ENCODE assay signal across 8 mouse cellular contexts in the genomic region with DNA sequence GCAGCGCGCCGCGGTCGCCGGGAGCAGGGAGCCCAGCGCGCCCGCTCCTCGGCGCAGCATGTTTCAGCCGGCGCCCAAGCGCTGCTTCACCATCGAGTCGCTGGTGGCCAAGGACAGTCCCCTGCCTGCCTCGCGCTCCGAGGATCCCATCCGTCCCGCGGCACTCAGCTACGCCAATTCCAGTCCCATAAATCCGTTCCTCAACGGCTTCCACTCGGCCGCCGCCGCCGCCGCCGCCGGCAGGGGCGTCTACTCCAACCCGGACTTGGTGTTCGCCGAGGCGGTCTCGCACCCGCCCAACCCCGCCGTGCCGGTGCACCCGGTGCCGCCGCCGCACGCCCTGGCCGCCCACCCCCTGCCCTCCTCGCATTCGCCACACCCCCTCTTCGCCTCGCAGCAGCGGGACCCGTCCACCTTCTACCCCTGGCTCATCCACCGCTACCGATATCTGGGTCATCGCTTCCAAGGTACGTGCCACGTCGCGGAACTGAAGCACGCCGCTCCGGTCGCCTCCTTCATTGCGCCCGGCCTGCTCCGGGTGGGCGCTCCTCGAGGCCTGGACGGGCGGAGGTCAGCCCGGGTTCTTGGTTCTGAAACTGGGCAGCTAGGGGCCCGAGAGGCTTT. TPM values are rescaled to one million over a fixed set of nuclear protein-coding genes. Genes with fewer than 3 reads are reported as not detected.
DNase-seq lines count a peak whose midpoint lies in the region; ATAC-seq and TF ChIP-seq lines count a peak whose summit lies in the region.

No protein-coding gene starts in this region.

- no peak overlapping the region for H3K27ac ChIP-seq in heart, embryonic 12.5 days (ENCODE audit: poor library complexity, severe bottlenecking)
- H3K27ac ChIP-seq in ES-E14 (ENCODE audit: insufficient read depth, low read depth, low read length, poor library complexity, severe bottlenecking) = no peak overlapping the region
- H3K27ac ChIP-seq in embryonic facial prominence, embryonic 10.5 days (replicated peaks) = peak overlapping the region; percentile 89
- no peak overlapping the region for H3K27ac ChIP-seq in hindbrain, embryonic 16.5 days (ENCODE audit: low read depth, low read length)
- H3K27ac ChIP-seq in liver, postnatal 0 days (ENCODE audit: low read depth) = no peak overlapping the region

- no peaks in the 10 kb centered on the region for H3K36me3 ChIP-seq in heart, embryonic 12.5 days
- H3K36me3 ChIP-seq in ES-E14 (ENCODE audit: control insufficient read depth, insufficient read depth, low read length, poor library complexity, severe bottlenecking) = no peaks in the 10 kb centered on the region
- no peaks in the 10 kb centered on the region for H3K36me3 ChIP-seq in embryonic facial prominence, embryonic 10.5 days (replicated peaks)
- no peaks in the 10 kb centered on the region for H3K36me3 ChIP-seq in hindbrain, embryonic 16.5 days (ENCODE audit: control insufficient read depth, insufficient read depth, low read length)
- H3K36me3 ChIP-seq in liver, postnatal 0 days (replicated peaks; ENCODE audit: insufficient read depth, low read length) = no peaks in the 10 kb centered on the region

- peak overlapping the region; percentile 69 for H3K4me2 ChIP-seq in heart, embryonic 12.5 days
- peak overlapping the region; percentile 42 for H3K4me2 ChIP-seq in hindbrain, embryonic 16.5 days (ENCODE audit: low read length)
- peak overlapping the region; percentile 50 for H3K4me2 ChIP-seq in liver, postnatal 0 days (ENCODE audit: low read depth, low read length)

- peaks cover 88% of the 10 kb centered on the region for H3K27me3 ChIP-seq in heart, embryonic 12.5 days (replicated peaks)
- H3K27me3 ChIP-seq in embryonic facial prominence, embryonic 10.5 days (replicated peaks; ENCODE audit: low read depth, poor library complexity, severe bottlenecking) = peaks cover 100% of the 10 kb centered on the region
- peaks cover 67% of the 10 kb centered on the region for H3K27me3 ChIP-seq in hindbrain, embryonic 16.5 days (replicated peaks; ENCODE audit: control insufficient read depth, insufficient read depth, low read length)
- peaks cover 100% of the 10 kb centered on the region for H3K27me3 ChIP-seq in liver, postnatal 0 days (ENCODE audit: insufficient read depth, low read length)

- in situ Hi-C loops in ES-E14 (cut with MboI; ENCODE audit: low sequenced_read_pairs in 2 of 2, unreplicated experiment in 2 of 2) = no loop called here

- peak overlapping the region; percentile 44 for H3K4me3 ChIP-seq in heart, embryonic 12.5 days
- H3K4me3 ChIP-seq in ES-E14 (ENCODE audit: insufficient read depth in 1 of 2, low read depth in 1 of 2, low read length in 2 of 2, poor library complexity in 1 of 2, severe bottlenecking in 1 of 2) = peak overlapping the region in 1 of 2 experiments; percentile 53; a peak in 2 of 4 replicates
- peak overlapping the region; percentile 68 for H3K4me3 ChIP-seq in embryonic facial prominence, embryonic 10.5 days
- peak overlapping the region; percentile 33 for H3K4me3 ChIP-seq in hindbrain, embryonic 16.5 days (ENCODE audit: low read length)
- peak overlapping the region; percentile 19; the same call in 1 of the 2 replicates for H3K4me3 ChIP-seq in liver, postnatal 0 days (ENCODE audit: low read depth, low read length)

- H3K4me1 ChIP-seq in heart, embryonic 12.5 days (replicated peaks) = peaks cover 27% of the 10 kb centered on the region
- peaks cover 0 to 4% of the 10 kb centered on the region in 2 experiments; a peak in 1 of 4 replicates for H3K4me1 ChIP-seq in ES-E14 (ENCODE audit: control insufficient read depth in 2 of 2, insufficient read depth in 2 of 2, low read length in 2 of 2, poor library complexity in 1 of 2)
- peaks cover 40% of the 10 kb centered on the region for H3K4me1 ChIP-seq in embryonic facial prominence, embryonic 10.5 days
- peaks cover 11% of the 10 kb centered on the region for H3K4me1 ChIP-seq in hindbrain, embryonic 16.5 days (ENCODE audit: control insufficient read depth, insufficient read depth, low read depth, low read length)
- H3K4me1 ChIP-seq in liver, postnatal 0 days (ENCODE audit: insufficient read depth) = no peaks in the 10 kb centered on the region; the same call in none of the 2 replicates

- ATAC-seq in heart, embryonic 12.5 days (ENCODE audit: insufficient number of reproducible peaks, low FRiP score) = no peak; the same call in 1 of the 2 replicates
- ATAC-seq in hindbrain, embryonic 16.5 days = peak; percentile 35; the same call in 1 of the 2 replicates
- ATAC-seq in liver, postnatal 0 days = no peak

- under 1% methylated on average over 75 of the region's 75 CpGs for WGBS in heart, embryonic 12.5 days
- under 1% methylated on average over 75 of the region's 75 CpGs for WGBS in embryonic facial prominence, embryonic 10.5 days
- under 1% methylated on average over 75 of the region's 75 CpGs for WGBS in hindbrain, embryonic 16.5 days
- 2% methylated on average over 71 of the region's 75 CpGs for WGBS in liver, postnatal 0 days (ENCODE audit: insufficient replicate concordance)

- DNase-seq in heart, postnatal 4 days = no peak
- no peak for DNase-seq in ES-E14 (ENCODE audit: low read depth, low spot score)
- peak; percentile 81 for DNase-seq in embryonic facial prominence, embryonic 10.5 days (ENCODE audit: low spot score)
- no peak for DNase-seq in liver, postnatal 0 days
- peak; percentile 31 for DNase-seq in testis, postnatal 14 days (ENCODE audit: low spot score)
- DNase-seq in left cerebral cortex, adult 8-10 months (ENCODE audit: low spot score in 2 of 2) = no peak

- TF ChIP-seq CTCF in liver, postnatal 0 days (IDR thresholded peaks at IDR 0.05; ENCODE audit: low read depth) = no peak

- no peaks in the 10 kb centered on the region for H3K9me3 ChIP-seq in heart, embryonic 12.5 days (replicated peaks)
- no peaks in the 10 kb centered on the region for H3K9me3 ChIP-seq in ES-E14 (ENCODE audit: control insufficient read depth, insufficient read depth, low read depth, low read length)
- no peaks in the 10 kb centered on the region for H3K9me3 ChIP-seq in embryonic facial prominence, embryonic 10.5 days
- H3K9me3 ChIP-seq in hindbrain, embryonic 16.5 days (ENCODE audit: control insufficient read depth, low read length) = no peaks in the 10 kb centered on the region
- no peaks in the 10 kb centered on the region for H3K9me3 ChIP-seq in liver, postnatal 0 days (ENCODE audit: low read length)

- TF ChIP-seq EP300 in liver, postnatal 0 days (IDR thresholded peaks at IDR 0.05; ENCODE audit: low read depth) = no peak

- H3K9ac ChIP-seq in heart, embryonic 12.5 days = no peak overlapping the region
- H3K9ac ChIP-seq in ES-E14 (ENCODE audit: insufficient read depth, low read depth, low read length, poor library complexity, severe bottlenecking) = peak overlapping the region; percentile 35; the same call in 1 of the 2 replicates
- 0 out of 2 replicates have a peak overlapping the region, but pooled peaks have one; percentile 1 for H3K9ac ChIP-seq in hindbrain, embryonic 16.5 days (ENCODE audit: low read depth, low read length)
- H3K9ac ChIP-seq in liver, postnatal 0 days (replicated peaks) = no peak overlapping the region

TF ChIP-seq in ES-E14, 5 proteins besides CTCF, POLR2A, EP300 and RAD21:
- TF ChIP-seq ZNF384 (IDR thresholded peaks at IDR 0.05; ENCODE audit: low read depth, low read length) (no peak), MAFK (IDR thresholded peaks at IDR 0.05; ENCODE audit: insufficient read depth, low read depth, low read length) (no peak), CHD2 (IDR thresholded peaks at IDR 0.05; ENCODE audit: low read depth, low read length) (no peak), HCFC1 (IDR thresholded peaks at IDR 0.05; ENCODE audit: borderline replicate concordance, insufficient read depth, low read length) (no peak), ZC3H11A (IDR thresholded peaks at IDR 0.05; ENCODE audit: borderline replicate concordance, low read depth, low read length) (no peak)

RNA-seq across cellular contexts. Expression of gene Emx2, which starts 1.1 kb away (rescaled TPM):
- polyA plus RNA-seq in heart, embryonic 12.5 days (2016; fragmentation: Nextera tagmentation; extraction: Ambion mirVana) = not detected in 2 replicates
- total RNA-seq in heart, postnatal 4 days (2021) = not detected
- 0.36 TPM in 1 of 2 replicates, not detected in the other for total RNA-seq in ES-E14 (2012; rRNA removed)
- 8.0 and 12.1 TPM in 2 replicates for polyA plus RNA-seq in embryonic facial prominence, embryonic 10.5 days (2016; fragmentation: Nextera tagmentation; extraction: Ambion mirVana)
- polyA plus RNA-seq in hindbrain, embryonic 16.5 days (2015; fragmentation: Nextera tagmentation; extraction: Ambion mirVana) = 0.95 TPM in 1 of 2 replicates, not detected in the other
- polyA plus RNA-seq in liver, postnatal 0 days (2015; fragmentation: Nextera tagmentation; extraction: Ambion mirVana) = not detected in 2 replicates
- 10 to 100 TPM in 3 of 4 experiments, 1 to 10 TPM in 1; 9.1 to 13.3 (median 11.3) TPM for total RNA-seq in left cerebral cortex, adult 8-10 months (2022)

Comparison
In these comparisons a context has a peak if more than half of its experiments do, and no peak if none do; other contexts are left out.
1. H3K9ac ChIP-seq: peak in ES-E14 (single experiment) and hindbrain, embryonic 16.5 days (single experiment); none in heart, embryonic 12.5 days (single experiment) and liver, postnatal 0 days (single experiment).
2. DNase-seq: peak in embryonic facial prominence, embryonic 10.5 days (single experiment) and testis, postnatal 14 days (single experiment); none in heart, postnatal 4 days (single experiment), ES-E14 (single experiment), liver, postnatal 0 days (single experiment) and left cerebral cortex, adult 8-10 months (0 of 2).
3. Peak in every context shown above with its lines, with median percentiles within 50 percentile points of each other: H3K4me2 ChIP-seq.